Mouse (Mus musculus) stomach, embryonic 16.5 days (tissue): Measurements from ENCODE around the gene Agap3. TPM values are rescaled to one million over a fixed set of nuclear protein-coding genes. Genes with fewer than 3 reads are reported as not detected.

Source experiments
- ATAC-seq: fragments of 200-750 bp; cut with Nextera tagmentation; 2 replicates; pipeline ENCODE4 v1.8.0; 2017; ENCODE audit warnings: moderate number of reproducible peaks, moderate TSS enrichment; ENCODE audit not compliant: insufficient read depth, low FRiP score
- H3K27ac ChIP-seq: fragments of 300-500 bp; sonication (generic); 2 replicates; pipeline ENCODE4 v1.5.1; 2014; ENCODE audit warnings: low read length
- H3K27me3 ChIP-seq: fragments of 300-500 bp; sonication (generic); 2 replicates; pipeline ENCODE4 v1.6.1; 2014; ENCODE audit warnings: low read length, control low read depth, mixed read lengths; ENCODE audit not compliant: control insufficient read depth, insufficient read depth
- H3K36me3 ChIP-seq: fragments of 300-500 bp; sonication (generic); 2 replicates; pipeline ENCODE4 v1.6.1; 2014; ENCODE audit warnings: low read length; ENCODE audit not compliant: control insufficient read depth, insufficient read depth
- H3K4me1 ChIP-seq: fragments of 300-500 bp; sonication (generic); 2 replicates; pipeline ENCODE4 v1.6.1; 2014; ENCODE audit warnings: low read length, control low read depth, mixed read lengths; ENCODE audit not compliant: control insufficient read depth, insufficient read depth
- H3K4me2 ChIP-seq: fragments of 300-500 bp; sonication (generic); 2 replicates; pipeline ENCODE4 v1.6.1; 2014; ENCODE audit warnings: low read depth, low read length, mixed read lengths
- H3K4me3 ChIP-seq: fragments of 300-500 bp; sonication (generic); replicated peaks from 2 replicates; pipeline ENCODE4 v1.5.1; 2014; ENCODE audit warnings: mild to moderate bottlenecking, low read length
- H3K9ac ChIP-seq: fragments of 300-500 bp; sonication (generic); 2 replicates; pipeline ENCODE4 v1.6.1; 2014; ENCODE audit warnings: low read length
- H3K9me3 ChIP-seq: fragments of 300-500 bp; sonication (generic); replicated peaks from 2 replicates; pipeline ENCODE4 v1.6.1; 2016; ENCODE audit warnings: low read length, control low read depth; ENCODE audit not compliant: control insufficient read depth
- WGBS: fragments of 180-500 bp; shearing (Covaris S2); extraction: QIAGEN DNeasy Blood & Tissue Kit; methylation state at CpG from one replicate; pipeline ENCODE4 v1.1.7; 2014; 5-methylcytosine and 5-hydroxymethylcytosine counted together
- polyA plus RNA-seq: library from polyadenylated mRNA; unstranded; fragments of >200 nt; fragmentation: Nextera tagmentation; extraction: Ambion mirVana; gene quantifications from 2 replicates; pipeline ENCODE4 v1.2.1, GENCODE M21; 2015

The Agap3 gene
- polyA plus RNA-seq, 1 experiment from 2014 or later, result 14.7 TPM

DNA sequence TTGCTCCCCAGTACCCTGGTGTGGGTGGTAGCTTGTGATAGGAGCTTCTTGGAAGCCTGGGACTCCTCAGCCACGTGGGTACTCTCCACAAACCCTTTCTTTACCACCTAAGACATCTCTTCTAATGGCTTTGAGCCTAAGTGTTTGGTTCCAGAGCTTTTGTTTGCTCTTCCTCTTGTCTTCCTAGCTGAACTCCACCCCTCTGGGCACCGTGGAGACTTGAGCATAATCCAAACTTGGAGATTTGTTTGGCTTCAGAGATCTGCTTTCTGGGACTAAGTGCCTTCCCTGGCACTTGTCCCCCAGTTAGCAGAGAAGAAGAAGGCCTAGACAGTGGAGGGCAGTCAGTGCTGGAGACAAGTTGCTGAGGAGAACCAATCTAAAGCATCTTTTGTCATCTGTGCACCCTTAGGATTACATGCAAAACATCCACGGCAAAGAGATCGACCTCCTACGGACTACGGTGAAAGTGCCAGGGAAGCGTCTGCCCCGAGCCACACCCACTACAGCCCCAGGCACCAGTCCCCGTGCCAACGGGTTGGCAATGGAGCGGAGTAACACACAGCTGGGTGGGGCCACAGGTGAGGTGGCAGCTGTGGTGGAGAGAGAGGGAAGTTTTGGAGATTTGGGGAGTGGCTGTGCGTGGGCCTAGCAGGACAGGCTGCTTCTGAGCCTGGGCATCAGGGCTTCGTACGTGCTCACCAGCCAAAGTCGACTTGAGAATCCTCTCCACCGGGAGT, 40.7 kb downstream of the Agap3 start:
- H3K27ac ChIP-seq, result no peak overlapping the region

DNA sequence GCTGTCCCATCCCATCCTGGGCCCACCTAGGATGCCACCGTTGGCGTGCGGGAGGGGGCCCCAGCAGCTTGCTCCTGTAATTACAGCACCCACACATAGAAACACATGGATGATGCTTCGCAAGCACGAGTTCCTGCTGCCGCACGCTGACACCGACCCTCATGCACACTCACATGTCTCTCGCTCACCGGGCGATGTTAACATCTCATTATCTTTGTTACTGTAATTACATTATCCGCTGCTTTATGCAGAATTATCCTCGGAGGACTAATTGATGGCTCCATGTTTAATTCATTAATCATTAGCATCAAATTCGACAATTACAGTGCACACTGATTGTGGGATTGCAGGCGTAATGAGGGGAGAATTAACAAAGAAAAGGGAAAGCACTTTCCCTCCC, 43.0 kb downstream of the Agap3 start:
- Histone ChIP-seq H3K27me3 (no peaks in the 10 kb centered on the region), H3K4me1 (no peaks in the 10 kb centered on the region), H3K27ac (no peak overlapping the region), H3K9ac (no peak overlapping the region), H3K36me3 (peaks cover 46% of the 10 kb centered on the region), H3K9me3 (no peaks in the 10 kb centered on the region), H3K4me2 (no peak overlapping the region), H3K4me3 (no peak overlapping the region)
- ATAC-seq, result no peak
- 87% methylated on average over 15 of the region's 15 CpGs for WGBS

More for the DNA sequence above, 40.7 kb downstream of the Agap3 start:
- no peak for ATAC-seq
- H3K9ac ChIP-seq, result no peak overlapping the region
- H3K4me2 ChIP-seq, result no peak overlapping the region
- no peaks in the 10 kb centered on the region for H3K9me3 ChIP-seq
- WGBS, result 82% methylated on average over 16 of the region's 16 CpGs
- peaks cover 34% of the 10 kb centered on the region; the same call in 1 of the 2 replicates for H3K36me3 ChIP-seq
- no peaks in the 10 kb centered on the region for H3K27me3 ChIP-seq
- H3K4me1 ChIP-seq, result no peaks in the 10 kb centered on the region
- no peak overlapping the region for H3K4me3 ChIP-seq

DNA sequence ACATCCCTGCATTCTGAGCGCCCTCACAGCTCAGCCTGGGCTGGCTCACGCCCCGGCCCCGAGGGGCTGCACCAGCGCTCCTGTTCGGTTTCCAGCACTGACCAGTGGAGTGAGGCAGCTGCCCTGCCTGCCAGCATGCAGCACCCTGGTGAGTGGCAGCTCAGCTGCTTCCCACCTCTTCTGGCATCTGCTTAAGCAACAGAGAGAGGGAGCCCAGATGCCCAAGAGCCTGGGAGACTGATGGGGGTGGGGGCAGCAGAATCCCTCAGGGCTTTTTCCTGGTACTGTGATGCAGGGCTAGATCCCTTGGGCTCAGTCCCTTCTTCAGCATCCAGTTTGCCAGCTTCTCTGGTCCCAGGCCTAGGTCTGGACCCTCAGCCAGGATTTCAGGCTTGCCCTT, 44.8 kb downstream of the Agap3 start:
- Histone ChIP-seq H3K4me3 (no peak overlapping the region), H3K9ac (no peak overlapping the region), H3K4me1 (no peaks in the 10 kb centered on the region), H3K36me3 (peaks cover 49% of the 10 kb centered on the region), H3K9me3 (no peaks in the 10 kb centered on the region), H3K4me2 (no peak overlapping the region), H3K27ac (no peak overlapping the region), H3K27me3 (no peaks in the 10 kb centered on the region)
- WGBS, result 76% methylated on average over 6 of the region's 6 CpGs
- ATAC-seq, result no peak

DNA sequence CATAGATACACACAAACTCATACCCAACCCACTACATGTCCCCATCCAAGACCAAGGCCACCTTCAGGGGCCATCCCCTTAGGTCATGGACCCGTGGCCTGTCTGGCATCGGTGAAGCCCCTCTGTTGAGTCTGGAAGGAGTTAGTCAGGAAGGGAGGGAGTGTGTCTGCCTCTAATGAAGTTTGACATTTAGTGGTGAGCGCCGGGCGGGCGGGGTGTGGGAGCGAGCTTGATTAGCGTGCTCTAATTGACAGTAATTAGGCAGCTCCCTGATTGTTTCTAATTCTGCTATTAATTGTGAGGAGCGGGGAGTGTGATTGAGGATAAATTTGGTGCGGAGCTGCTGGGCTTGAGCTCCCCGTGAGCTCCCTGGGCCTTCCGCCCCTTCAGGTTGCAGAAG, 45.5 kb downstream of the Agap3 start:
- H3K27me3 ChIP-seq, result no peaks in the 10 kb centered on the region
- H3K4me1 ChIP-seq, result no peaks in the 10 kb centered on the region
- H3K36me3 ChIP-seq, result peaks cover 46% of the 10 kb centered on the region
- no peak overlapping the region for H3K27ac ChIP-seq
- no peaks in the 10 kb centered on the region for H3K9me3 ChIP-seq
- no peak overlapping the region for H3K9ac ChIP-seq
- no peak overlapping the region for H3K4me2 ChIP-seq
- H3K4me3 ChIP-seq, result no peak overlapping the region
- WGBS, result 79% methylated on average over 12 of the region's 12 CpGs
- no peak for ATAC-seq

DNA sequence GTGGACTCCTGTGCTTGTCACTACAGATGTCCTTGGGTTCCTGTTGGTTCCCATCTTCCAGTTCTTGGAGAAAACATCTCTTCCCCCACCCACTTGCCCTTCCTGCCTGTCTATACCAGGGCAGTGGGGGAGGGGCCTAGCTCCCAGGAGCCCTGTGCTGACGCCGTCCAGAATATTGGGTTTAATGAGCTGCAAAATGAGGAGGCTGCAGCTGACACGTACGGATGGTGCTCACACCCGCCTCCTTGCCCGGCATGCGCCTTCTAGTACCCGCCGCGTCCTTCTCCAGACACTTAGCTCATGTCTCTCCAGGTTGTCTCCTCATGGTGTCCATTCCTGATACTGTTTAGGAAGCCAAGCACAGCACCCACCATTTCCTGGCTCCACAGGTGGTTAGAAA, 47.1 kb downstream of the Agap3 start:
- Histone ChIP-seq H3K4me3 (no peak overlapping the region), H3K4me1 (no peaks in the 10 kb centered on the region), H3K4me2 (no peak overlapping the region), H3K27me3 (0 out of 2 replicates have a peak, but pooled peaks cover 6% of the 10 kb centered on the region), H3K9ac (no peak overlapping the region), H3K27ac (no peak overlapping the region), H3K36me3 (peaks cover 41% of the 10 kb centered on the region), H3K9me3 (no peaks in the 10 kb centered on the region)
- no peak for ATAC-seq
- WGBS, result 83% methylated on average over 10 of the region's 10 CpGs

DNA sequence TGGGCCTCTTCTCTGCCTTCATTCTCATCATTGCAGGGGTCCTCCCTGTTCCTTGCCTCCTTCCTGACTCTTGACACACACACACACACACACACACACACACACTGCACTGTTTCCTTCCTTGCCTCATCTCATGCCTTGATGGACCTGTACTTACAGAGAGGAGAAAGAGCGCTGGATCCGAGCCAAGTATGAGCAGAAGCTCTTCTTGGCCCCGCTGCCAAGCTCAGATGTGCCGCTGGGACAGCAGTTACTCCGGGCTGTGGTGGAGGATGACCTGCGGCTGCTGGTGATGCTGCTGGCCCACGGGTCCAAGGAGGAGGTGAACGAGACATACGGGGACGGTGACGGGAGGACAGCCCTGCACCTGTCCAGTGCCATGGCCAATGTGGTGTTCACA, 48.9 kb downstream of the Agap3 start:
- peaks cover 17% of the 10 kb centered on the region; the same call in 1 of the 2 replicates for H3K27me3 ChIP-seq
- no peak overlapping the region for H3K9ac ChIP-seq
- WGBS, result 78% methylated on average over 11 of the region's 11 CpGs
- H3K36me3 ChIP-seq, result peaks cover 33% of the 10 kb centered on the region
- H3K4me2 ChIP-seq, result no peak overlapping the region
- H3K4me3 ChIP-seq, result no peak overlapping the region
- H3K27ac ChIP-seq, result no peak overlapping the region
- H3K9me3 ChIP-seq, result no peaks in the 10 kb centered on the region
- H3K4me1 ChIP-seq, result peaks cover 7% of the 10 kb centered on the region; the same call in 1 of the 2 replicates
- ATAC-seq, result no peak

DNA sequence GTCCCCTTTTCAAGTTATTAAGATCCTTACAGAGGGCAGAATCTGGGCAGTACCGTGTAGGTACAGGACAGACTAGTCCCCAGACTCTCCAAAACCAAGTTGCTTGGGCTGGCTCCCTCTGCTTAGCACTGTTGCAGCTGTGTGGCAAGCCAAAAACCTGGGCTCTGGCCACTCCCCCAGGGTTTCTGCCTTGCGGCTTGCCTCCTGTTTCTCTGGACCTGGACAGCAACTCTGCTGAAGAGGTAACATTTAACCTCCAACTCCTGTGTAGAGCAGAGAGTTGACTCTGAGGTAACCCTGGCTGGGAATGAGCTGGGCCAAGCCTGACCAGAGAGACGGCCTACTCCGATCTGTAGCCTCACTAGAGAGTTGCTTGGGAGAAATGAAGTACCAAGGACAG, 50.8 kb downstream of the Agap3 start:
- no peak overlapping the region for H3K4me2 ChIP-seq
- peaks cover 7% of the 10 kb centered on the region; the same call in 1 of the 2 replicates for H3K4me1 ChIP-seq
- peaks cover 17% of the 10 kb centered on the region; the same call in 1 of the 2 replicates for H3K27me3 ChIP-seq
- no peaks in the 10 kb centered on the region for H3K9me3 ChIP-seq
- H3K9ac ChIP-seq, result no peak overlapping the region
- no peak overlapping the region for H3K27ac ChIP-seq
- no peak for ATAC-seq
- H3K4me3 ChIP-seq, result no peak overlapping the region
- H3K36me3 ChIP-seq, result peaks cover 33% of the 10 kb centered on the region
- 68% methylated on average over 4 of the region's 4 CpGs for WGBS

DNA sequence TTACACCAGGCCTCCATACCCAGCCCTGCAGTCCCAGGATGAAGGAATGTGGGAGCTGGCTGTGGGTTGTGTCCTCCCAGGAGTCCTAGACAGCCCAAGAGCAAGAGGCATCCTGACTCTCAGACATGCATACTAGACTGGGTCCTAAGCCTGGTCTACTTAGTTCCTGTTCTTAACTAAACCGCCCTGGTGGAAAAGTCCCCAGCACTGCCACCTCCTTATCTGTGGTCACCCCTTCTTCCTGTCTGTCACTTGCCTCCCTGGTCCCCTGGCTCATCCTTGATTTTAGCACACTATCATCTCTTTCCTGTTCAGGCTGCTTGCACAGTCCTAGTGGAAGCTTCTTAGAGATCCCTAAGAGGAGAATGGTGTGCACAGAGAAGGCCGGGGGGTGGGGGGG, 53.5 kb downstream of the Agap3 start:
- H3K4me3 ChIP-seq, result no peak overlapping the region
- no peak overlapping the region for H3K9ac ChIP-seq
- peaks cover 17% of the 10 kb centered on the region; the same call in 1 of the 2 replicates for H3K27me3 ChIP-seq
- H3K9me3 ChIP-seq, result no peaks in the 10 kb centered on the region
- 47% methylated on average over 2 of the region's 2 CpGs for WGBS
- H3K4me1 ChIP-seq, result peaks cover 7% of the 10 kb centered on the region; the same call in 1 of the 2 replicates
- no peak overlapping the region for H3K4me2 ChIP-seq
- no peak for ATAC-seq
- 0 out of 2 replicates have a peak, but pooled peaks cover 10% of the 10 kb centered on the region for H3K36me3 ChIP-seq
- H3K27ac ChIP-seq, result no peak overlapping the region

DNA sequence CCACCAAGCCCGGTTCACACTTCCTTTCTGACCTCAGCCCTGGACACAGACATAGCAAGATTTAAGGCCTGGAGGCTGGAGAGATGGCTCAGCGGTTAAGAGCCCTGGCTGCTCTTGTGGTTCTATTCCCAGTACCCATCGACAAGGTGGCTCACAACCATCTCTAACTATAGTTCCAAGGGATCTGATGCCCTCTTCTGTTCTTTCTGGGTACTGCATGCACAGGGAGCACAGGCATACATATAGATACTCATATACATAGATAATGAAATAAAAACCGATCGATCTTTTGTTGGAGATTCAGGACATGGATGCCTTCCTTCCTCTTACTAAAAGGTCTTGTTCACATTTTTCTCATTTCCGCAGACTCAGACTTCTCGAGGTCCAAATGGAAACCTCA, 56.4 kb downstream of the Agap3 start:
- Histone ChIP-seq H3K9me3 (no peaks in the 10 kb centered on the region), H3K27ac (no peak overlapping the region), H3K4me1 (peaks cover 7% of the 10 kb centered on the region), H3K9ac (no peak overlapping the region), H3K4me3 (no peak overlapping the region), H3K4me2 (no peak overlapping the region), H3K27me3 (peaks cover 16% of the 10 kb centered on the region; the same call in 1 of the 2 replicates), H3K36me3 (no peaks in the 10 kb centered on the region)
- WGBS, result 93% methylated on average over 7 of the region's 7 CpGs
- ATAC-seq, result no peak
